Mouse (Mus musculus) liver, embryonic 14.5 days (tissue): ENCODE measurements around the gene Trim47.

Experiments
- CTCF ChIP-seq: IDR thresholded peaks from 2 replicates; pipeline ENCODE4 v1.5.1; 2016; ENCODE audit warnings: antibody characterized with exemption, low read depth, control low read depth
- EP300 ChIP-seq: IDR thresholded peaks from 2 replicates; pipeline ENCODE4 v1.6.1; 2016; ENCODE audit warnings: antibody characterized with exemption, low read depth

DNA sequence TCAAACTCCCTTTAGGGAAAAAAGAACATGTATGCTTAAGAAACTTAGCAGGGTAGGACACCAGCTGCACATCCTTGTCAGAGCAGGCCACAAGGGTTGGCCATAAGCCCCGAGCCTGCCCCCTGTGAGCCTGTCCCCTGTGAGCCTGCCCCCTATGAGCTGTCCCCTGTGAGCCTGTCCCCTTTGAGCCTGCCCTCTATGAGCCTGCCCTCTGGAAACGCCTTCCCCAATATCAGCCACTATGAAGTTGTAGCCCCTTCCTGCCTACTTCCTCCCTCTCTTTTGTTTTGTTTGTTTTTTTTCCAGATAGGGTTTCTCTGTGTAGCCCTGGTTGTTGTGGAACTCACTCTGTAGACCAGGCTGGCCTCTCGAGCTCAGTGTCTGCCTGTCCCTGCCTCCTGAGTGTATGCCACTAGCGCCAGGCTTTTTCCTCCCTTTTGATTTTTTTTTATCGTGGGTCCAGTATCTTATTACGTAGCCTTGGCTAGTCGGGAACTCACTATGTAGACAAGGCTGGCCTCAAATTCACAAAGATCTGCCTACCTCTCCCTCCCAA is 52.5 kb downstream of the Trim47 start:
- TF ChIP-seq CTCF (no peak), EP300 (no peak)
